ENCODE assay signal across 24 mouse cellular contexts in genomic region chr6:85370041-85370440, GRCm38 (mm10). TPM values are rescaled to one million over a fixed set of nuclear protein-coding genes. Genes with fewer than 3 reads are reported as not detected.
A peak's percentile ranks its signal among the peaks of the same experiment; 100 is the strongest.
DNase-seq lines count a peak whose midpoint lies in the region; ATAC-seq and TF ChIP-seq lines count a peak whose summit lies in the region.
"Had no signal": no experiment of that assay in that cellular context is flagged by ENCODE, and none has a peak within 500 bp of the region (broad histone marks: within the 10 kb centered on the region; RNA-seq: fewer than 3 reads in every experiment).

No protein-coding gene starts in this region.

- DNase-seq in cerebellum, adult 9-11 months = peak; percentile 18
- DNase-seq in cerebellum, postnatal 25 days = no peak
- no peak for DNase-seq in heart, adult 18-20 months
- no peak for DNase-seq in lung, embryonic 14.5 days
- no peak for DNase-seq in lung, postnatal 25 days (ENCODE audit: low spot score)
- DNase-seq in adrenal gland, adult 8-10 months = no peak
- DNase-seq: cerebellum, postnatal 14 days; gastrocnemius, postnatal 10 days; left cerebral cortex, postnatal 4 days; liver, embryonic 13.5 days; retina, postnatal 1 day; spleen, adult 18-20 months; thymus, postnatal 14 days had no signal

- no peaks in the 10 kb centered on the region for H3K9me3 ChIP-seq in heart, embryonic 16.5 days (replicated peaks; ENCODE audit: control insufficient read depth, low read length)
- no peaks in the 10 kb centered on the region for H3K9me3 ChIP-seq in lung, embryonic 14.5 days (ENCODE audit: low read depth, low read length)
- H3K9me3 ChIP-seq: hindbrain, embryonic 10.5 days; liver, embryonic 13.5 days; neural tube, embryonic 15.5 days had no signal

- H3K4me3 ChIP-seq in heart, embryonic 16.5 days (ENCODE audit: low read length) = no peak overlapping the region
- no peak overlapping the region for H3K4me3 ChIP-seq in lung, embryonic 14.5 days (ENCODE audit: low read depth, low read length)
- H3K4me3 ChIP-seq in embryonic fibroblast, embryonic 13.5 days (ENCODE audit: insufficient read depth, low read length) = no peak overlapping the region
- H3K4me3 ChIP-seq: hindbrain, embryonic 10.5 days; liver, embryonic 13.5 days; neural tube, embryonic 15.5 days had no signal

- no peak for ATAC-seq in heart, embryonic 16.5 days (replicated peaks; ENCODE audit: extremely low read depth, insufficient read depth, low FRiP score)
- ATAC-seq in lung, embryonic 14.5 days (ENCODE audit: insufficient read depth) = no peak

- H3K36me3 ChIP-seq in heart, embryonic 16.5 days (ENCODE audit: control insufficient read depth, insufficient read depth) = 0 out of 2 replicates have a peak, but pooled peaks cover 4% of the 10 kb centered on the region
- no peaks in the 10 kb centered on the region for H3K36me3 ChIP-seq in lung, embryonic 14.5 days (ENCODE audit: insufficient read depth)
- H3K36me3 ChIP-seq: hindbrain, embryonic 10.5 days; liver, embryonic 13.5 days had no signal

- no peak for TF ChIP-seq CTCF in lung, embryonic 14.5 days (IDR thresholded peaks at IDR 0.05; ENCODE audit: low read depth)
- no peak for TF ChIP-seq CTCF in embryonic fibroblast, embryonic 13.5 days (IDR thresholded peaks at IDR 0.05; ENCODE audit: borderline replicate concordance, insufficient read depth, low read length)

- peaks cover 70% of the 10 kb centered on the region for H3K4me1 ChIP-seq in heart, embryonic 16.5 days (ENCODE audit: control insufficient read depth, insufficient read depth, low read length)
- peaks cover 41% of the 10 kb centered on the region for H3K4me1 ChIP-seq in lung, embryonic 14.5 days (ENCODE audit: insufficient read depth)
- peaks cover 15% of the 10 kb centered on the region for H3K4me1 ChIP-seq in embryonic fibroblast, embryonic 13.5 days (ENCODE audit: control insufficient read depth, insufficient read depth, low read length)

- H3K27ac ChIP-seq in heart, embryonic 16.5 days (ENCODE audit: low read length) = peak overlapping the region; percentile 85
- H3K27ac ChIP-seq in lung, embryonic 14.5 days (ENCODE audit: low read depth) = peak overlapping the region; percentile 80; the same call in 1 of the 2 replicates
- H3K27ac ChIP-seq in embryonic fibroblast, embryonic 13.5 days (ENCODE audit: insufficient read depth, low read length) = peak overlapping the region; percentile 32; the same call in 1 of the 2 replicates
- H3K27ac ChIP-seq: hindbrain, embryonic 10.5 days; liver, embryonic 13.5 days; neural tube, embryonic 15.5 days had no signal

- peak overlapping the region; percentile 46 for H3K4me2 ChIP-seq in heart, embryonic 16.5 days (ENCODE audit: low read depth, low read length)
- no peak overlapping the region for H3K4me2 ChIP-seq in lung, embryonic 14.5 days
- H3K4me2 ChIP-seq: liver, embryonic 13.5 days; neural tube, embryonic 15.5 days had no signal

- 63% methylated on average over 5 of the region's 5 CpGs for WGBS in heart, embryonic 16.5 days
- 85% methylated on average over 5 of the region's 5 CpGs for WGBS in lung, embryonic 14.5 days

- H3K27me3 ChIP-seq in heart, embryonic 16.5 days (ENCODE audit: control insufficient read depth, insufficient read depth, low read length) = no peaks in the 10 kb centered on the region
- H3K27me3 ChIP-seq in lung, embryonic 14.5 days (ENCODE audit: insufficient read depth, low read length) = no peaks in the 10 kb centered on the region
- H3K27me3 ChIP-seq: neural tube, embryonic 15.5 days had no signal

- no peak for TF ChIP-seq POLR2A in embryonic fibroblast, embryonic 13.5 days (IDR thresholded peaks at IDR 0.05; ENCODE audit: low read depth, low read length)

- H3K9ac ChIP-seq in heart, embryonic 16.5 days (ENCODE audit: low read length) = peak overlapping the region; percentile 53; the same call in 1 of the 2 replicates
- H3K9ac ChIP-seq in lung, embryonic 14.5 days = no peak overlapping the region
- H3K9ac ChIP-seq: liver, embryonic 13.5 days; neural tube, embryonic 15.5 days had no signal

RNA-seq across cellular contexts. Expression of gene Rab11fip5, which starts 4.4 kb away (rescaled TPM):
- polyA plus RNA-seq in heart, embryonic 16.5 days (2015; fragmentation: Nextera tagmentation; extraction: Ambion mirVana) = 42.1 and 51.9 TPM in 2 replicates
- 10 to 100 TPM; 56.3 to 75.5 TPM for total RNA-seq in heart, adult 18-20 months (2021)
- polyA plus RNA-seq in lung, embryonic 14.5 days (2014; fragmentation: Nextera tagmentation; extraction: Ambion mirVana) = 10.1 and 10.6 TPM in 2 replicates
- polyA plus RNA-seq in embryonic fibroblast, embryonic 13.5 days (2011; ENCODE audit: insufficient read length, low read depth, missing spikeins) = 27.2 and 28.2 TPM in 2 replicates
- 10 to 100 TPM; 41.7 to 59.0 (median 53.0) TPM for total RNA-seq in adrenal gland, adult 8-10 months (2022)

RNA-seq across cellular contexts. Expression of gene Sfxn5, which starts 36.8 kb away (rescaled TPM):
- polyA plus RNA-seq in heart, embryonic 16.5 days (2015; fragmentation: Nextera tagmentation; extraction: Ambion mirVana) = 3.2 and 4.9 TPM in 2 replicates
- total RNA-seq in heart, adult 18-20 months (2021) = 1 to 10 TPM; 2.8 to 5.7 TPM
- 5.9 and 8.3 TPM in 2 replicates for polyA plus RNA-seq in lung, embryonic 14.5 days (2014; fragmentation: Nextera tagmentation; extraction: Ambion mirVana)
- polyA plus RNA-seq in embryonic fibroblast, embryonic 13.5 days (2011; ENCODE audit: insufficient read length, low read depth, missing spikeins) = 8.2 and 9.7 TPM in 2 replicates
- 10 to 100 TPM; 16.2 to 27.2 (median 21.0) TPM for total RNA-seq in adrenal gland, adult 8-10 months (2022)

RNA-seq across cellular contexts. Expression of gene Noto, which starts 53.6 kb away (rescaled TPM):
- not detected in 2 replicates for polyA plus RNA-seq in heart, embryonic 16.5 days (2015; fragmentation: Nextera tagmentation; extraction: Ambion mirVana)
- not detected for total RNA-seq in heart, adult 18-20 months (2021)
- polyA plus RNA-seq in lung, embryonic 14.5 days (2014; fragmentation: Nextera tagmentation; extraction: Ambion mirVana) = 0.19 and 0.37 TPM in 2 replicates
- not detected in 2 replicates for polyA plus RNA-seq in embryonic fibroblast, embryonic 13.5 days (2011; ENCODE audit: insufficient read length, low read depth, missing spikeins)
- total RNA-seq in adrenal gland, adult 8-10 months (2022) = not detected
- total RNA-seq: adrenal gland, postnatal 36 days; CH12.LX; gastrocnemius, postnatal 10 days; layer of hippocampus, postnatal 25 days; left cerebral cortex, postnatal 4 days; megakaryocyte, adult 5-6 weeks; monocyte, adult 5-6 weeks had no signal
- polyA plus RNA-seq: hindbrain, embryonic 10.5 days; intestine, embryonic 14.5 days; liver, embryonic 13.5 days; neural tube, embryonic 15.5 days; stomach, embryonic 16.5 days had no signal

Comparison
In these comparisons a context has a peak if more than half of its experiments do, and no peak if none do; other contexts are left out.
1. H3K27ac ChIP-seq: peak in every context shown above with its lines; median percentile 85 in heart, embryonic 16.5 days; 80 in lung, embryonic 14.5 days; 32 in embryonic fibroblast, embryonic 13.5 days.